Mouse (Mus musculus) CD4-positive, CD25-positive, alpha-beta regulatory T cell, adult 4 months (primary cell): ENCODE data around the gene Pdcd6ip. TPM values are rescaled to one million over a fixed set of nuclear protein-coding genes. Genes with fewer than 3 reads are reported as not detected.
"Not testable (repeated sequence)": the region's sequence is repeated elsewhere in the genome, so short reads cannot be mapped to it uniquely, and the experiment has no call there.

Experiments used
- ATAC-seq: one replicate; pipeline ENCODE4 v1.8.0; 2017
- polyA plus RNA-seq, 2 experiments: library from polyadenylated mRNA; unstranded; fragments of 100-300 nt; shearing (Covaris generic); gene quantifications; one replicate each; pipeline ENCODE4 v1.2.1; 2017

Gene Pdcd6ip
- polyA plus RNA-seq = 10 to 100 TPM; 36.9 to 40.3 TPM

DNA sequence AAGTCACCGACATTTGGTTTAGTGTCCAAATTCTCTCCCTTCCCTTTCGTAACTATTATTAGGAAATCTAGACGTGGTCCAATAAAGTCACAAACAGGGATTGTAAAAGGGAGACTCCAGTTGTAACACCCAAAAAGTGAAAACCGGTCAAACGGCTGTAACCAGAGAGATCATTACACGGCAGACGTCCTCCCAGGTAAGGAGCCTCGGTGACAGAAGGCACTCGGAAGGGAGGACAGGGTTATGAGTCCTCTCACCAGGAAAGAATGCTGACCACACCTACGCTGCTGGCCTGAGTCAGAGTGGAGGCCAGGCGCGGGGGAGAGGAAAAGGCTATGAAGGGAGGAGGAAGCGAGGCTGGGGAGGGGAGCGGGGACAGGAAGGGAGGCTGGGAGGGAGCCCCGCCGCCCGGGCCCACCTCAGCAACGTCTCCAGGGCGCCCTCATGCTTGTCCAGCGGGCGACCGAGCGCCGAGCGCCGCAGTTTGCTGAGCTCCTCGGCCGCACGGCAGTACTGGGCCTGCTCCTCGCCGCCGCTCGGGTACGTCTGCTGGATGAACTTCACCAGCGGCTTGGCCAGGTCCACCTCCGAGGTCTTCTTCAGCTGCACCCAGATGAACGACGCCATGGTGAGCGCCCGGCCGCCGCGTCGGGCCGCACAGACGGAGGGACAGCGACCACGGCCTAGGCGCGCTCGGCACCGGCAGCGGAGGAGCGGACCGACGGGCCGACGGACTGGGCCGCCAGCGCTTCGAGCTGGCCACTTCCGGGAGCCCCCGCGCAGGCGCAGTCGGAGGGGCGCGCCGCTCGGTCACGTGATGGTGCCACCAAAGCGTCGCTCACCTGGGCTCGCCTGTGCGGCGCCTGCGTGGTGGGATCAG is at the start of gene Pdcd6ip:
Gene Pdcd6ip, minus strand, starts transcription at position 779 of the 880 bp plus-strand sequence.
- peak; percentile 79 for ATAC-seq

DNA sequence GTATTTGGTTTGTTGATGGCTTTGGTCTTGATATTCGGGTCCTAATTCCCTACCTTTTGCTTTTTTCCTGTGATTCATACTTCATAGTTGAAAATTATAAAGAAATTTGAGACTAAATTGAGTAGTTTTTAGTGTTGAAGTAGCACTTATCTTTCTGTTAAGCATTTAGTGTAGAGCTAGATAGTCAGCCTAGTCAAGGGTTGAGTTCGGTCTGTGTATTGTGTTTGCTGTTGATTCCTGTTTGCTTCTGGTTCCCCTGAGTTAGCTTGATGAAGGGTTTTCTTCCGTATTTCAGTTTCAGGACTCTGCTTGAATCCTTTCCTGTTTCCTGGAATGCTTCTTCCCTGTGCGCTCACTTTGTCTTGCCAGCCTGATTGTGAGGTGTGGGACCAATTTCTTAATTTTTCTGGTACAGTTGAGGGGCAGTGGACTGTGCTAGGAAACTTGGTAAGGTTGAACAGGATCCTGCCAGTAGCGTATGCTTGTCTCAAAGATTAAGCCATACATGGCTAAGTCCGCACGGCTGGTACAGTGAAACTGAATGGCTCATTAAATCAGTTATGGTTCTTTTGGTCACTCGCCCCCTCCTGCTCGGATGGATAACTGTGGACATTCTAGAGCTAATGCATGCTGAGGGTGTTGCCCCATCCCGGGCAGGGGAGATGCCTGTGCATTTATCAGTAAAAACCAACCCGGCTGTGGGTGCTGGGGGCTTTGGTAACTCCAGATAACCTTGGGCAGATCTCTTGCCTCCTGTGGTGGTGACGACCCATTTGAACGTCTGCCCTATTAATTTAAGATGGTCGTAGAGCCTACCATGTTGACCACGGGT is 48.0 kb upstream of the Pdcd6ip start:
- no peak for ATAC-seq

DNA sequence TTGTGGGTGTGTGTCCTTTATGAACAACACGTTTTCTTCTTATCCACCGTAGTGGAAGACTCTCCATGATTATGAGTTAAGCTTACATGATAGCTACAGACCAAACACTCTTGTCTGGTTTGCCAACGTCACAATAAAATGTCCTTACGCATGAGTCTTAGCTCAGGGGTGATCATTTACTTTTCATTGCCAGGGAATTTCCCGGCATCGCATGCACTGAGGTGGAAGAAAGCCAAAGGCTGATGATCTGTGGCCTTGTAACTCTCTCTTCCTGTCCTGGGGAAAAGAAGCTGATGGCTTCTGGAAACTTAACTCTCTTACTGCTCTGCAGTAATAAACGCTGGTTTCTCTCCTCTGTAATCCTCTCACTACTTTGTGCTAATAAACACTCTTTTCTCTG is 41.3 kb upstream of the Pdcd6ip start:
- ATAC-seq = no peak

DNA sequence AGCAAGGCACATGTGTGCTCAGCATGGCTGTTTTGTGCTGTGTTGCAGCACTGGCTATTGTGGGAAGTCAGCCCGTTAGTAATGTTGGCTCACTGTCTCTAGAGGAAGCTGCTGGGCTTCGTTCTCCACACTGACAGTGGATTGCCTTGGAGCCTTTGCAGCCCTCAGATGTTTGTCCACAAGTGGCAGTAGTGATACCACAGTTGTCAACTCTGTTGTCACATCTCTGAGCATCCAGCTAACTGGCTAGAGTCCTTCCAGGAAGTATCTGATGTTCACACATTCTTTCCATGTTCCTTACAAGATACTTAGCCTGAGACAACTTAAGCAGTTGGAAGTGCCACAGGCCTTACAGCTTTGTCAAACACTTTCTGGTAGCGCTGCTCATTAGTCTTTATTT is 35.2 kb upstream of the Pdcd6ip start:
- no peak for ATAC-seq

DNA sequence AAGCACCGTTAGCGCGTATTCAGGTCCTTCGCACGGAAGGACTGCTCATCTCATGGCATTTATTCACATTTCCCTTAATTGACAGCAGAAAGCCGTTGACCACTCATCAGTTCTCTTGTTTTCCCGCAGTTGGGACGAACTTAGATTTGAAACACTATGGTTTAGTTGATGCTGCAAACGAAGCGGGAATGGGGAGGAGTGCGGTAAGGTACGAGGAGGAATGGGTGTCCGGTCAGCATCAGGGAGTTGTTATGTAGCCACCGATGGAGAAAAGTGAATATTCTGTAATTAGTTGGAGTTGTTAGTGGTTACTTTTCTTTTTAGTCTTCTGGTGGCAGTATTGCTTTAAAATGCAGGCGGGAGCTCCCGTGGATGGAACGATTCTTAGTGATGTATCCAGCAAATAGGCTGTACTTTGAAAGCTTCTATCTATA is 34.3 kb upstream of the Pdcd6ip start:
- ATAC-seq = no peak

DNA sequence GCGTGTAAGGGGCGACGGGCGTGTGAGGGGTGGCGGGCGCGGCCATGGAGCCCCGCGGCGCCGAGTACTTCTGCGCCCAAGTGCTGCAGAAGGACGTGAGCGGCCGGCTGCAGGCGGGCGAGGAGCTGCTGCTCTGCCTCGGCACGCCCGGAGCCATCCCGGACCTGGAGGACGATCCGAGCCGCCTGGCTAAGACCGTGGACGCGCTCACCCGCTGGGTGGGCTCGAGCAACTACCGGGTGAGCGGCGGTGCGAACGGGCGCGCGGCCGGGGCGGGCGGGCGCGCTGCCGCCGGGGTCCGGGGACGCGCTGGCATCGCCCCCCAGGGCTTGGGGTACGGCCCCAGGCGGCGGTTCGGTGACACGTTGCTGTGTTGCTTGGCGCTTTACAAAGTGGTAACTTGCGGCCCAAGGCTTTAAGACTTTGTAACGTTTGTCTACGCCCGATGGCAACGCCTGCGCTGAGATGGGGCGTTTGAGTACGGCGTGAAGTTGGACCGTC is 33.6 kb upstream of the Pdcd6ip start:
- ATAC-seq = peak; percentile 40

DNA sequence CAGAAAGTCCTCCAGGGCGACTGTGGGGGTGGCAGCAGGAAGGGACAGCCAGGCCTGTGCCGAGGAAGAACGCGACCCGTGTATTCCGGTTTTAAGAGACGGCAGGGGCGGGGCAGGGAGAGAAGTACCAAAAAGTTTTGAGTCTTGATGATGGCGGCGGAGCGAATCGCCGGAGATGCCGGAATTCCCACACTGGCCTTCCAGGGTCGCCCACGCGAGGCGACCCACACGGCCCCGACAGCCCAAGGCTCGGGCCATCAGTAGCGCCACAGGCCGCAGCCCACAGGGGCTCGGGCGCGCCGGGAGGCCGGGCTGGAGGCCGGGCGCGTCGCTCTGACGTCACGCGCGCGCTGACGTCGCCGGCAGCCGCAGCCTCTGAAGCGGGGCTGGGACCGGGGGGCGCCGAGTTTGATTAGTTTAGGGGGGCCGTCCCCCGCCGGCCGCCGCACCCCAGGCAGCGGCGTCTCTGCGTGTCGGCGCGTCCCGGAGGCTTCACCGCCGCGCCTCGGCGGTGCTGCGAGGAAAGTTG is 33.1 kb upstream of the Pdcd6ip start, which contains the start of gene Clasp2:
Gene Clasp2, plus strand, starts transcription at position 366 of the 529 bp plus-strand sequence.
- peak; percentile 80 for ATAC-seq

DNA sequence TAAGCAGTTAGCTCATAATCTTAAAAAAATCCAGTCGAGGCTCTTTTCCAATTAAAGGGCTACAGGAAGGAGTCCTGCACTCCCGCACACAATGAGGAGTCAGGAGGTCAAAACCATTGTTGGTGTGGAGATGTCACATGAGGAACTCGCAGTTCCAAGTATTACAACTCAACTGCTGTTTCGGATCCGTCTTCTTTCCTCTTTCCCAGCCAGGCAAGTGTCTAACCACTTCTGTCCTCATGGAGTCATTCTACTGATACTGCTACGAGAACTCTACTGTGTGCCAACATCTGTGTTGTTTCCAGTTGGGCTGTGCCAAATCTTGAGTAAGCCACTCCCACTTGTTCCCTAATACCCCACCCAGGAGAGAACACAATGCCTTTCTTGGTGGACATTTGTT is 30.9 kb upstream of the Pdcd6ip start:
- no peak for ATAC-seq

DNA sequence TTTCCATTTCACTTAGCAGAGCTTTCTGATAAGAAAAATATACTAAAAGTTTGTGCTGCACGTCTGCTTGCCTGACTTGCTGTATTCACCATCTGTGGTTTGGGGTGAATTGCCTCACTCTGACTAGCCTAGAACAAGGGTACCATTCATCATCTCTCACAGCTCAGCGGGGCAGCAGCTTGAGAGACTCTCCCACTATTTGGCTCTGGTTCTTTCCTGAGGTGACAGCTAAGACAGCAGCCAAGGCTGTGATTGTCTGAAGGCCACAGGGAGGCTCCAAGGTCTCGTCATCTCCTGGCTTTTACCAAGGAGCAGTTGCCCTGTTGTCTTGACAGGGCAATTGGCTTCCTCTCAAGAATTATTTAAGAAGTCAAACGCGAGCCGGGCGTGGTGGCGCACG is 30.0 kb upstream of the Pdcd6ip start:
- no peak for ATAC-seq

DNA sequence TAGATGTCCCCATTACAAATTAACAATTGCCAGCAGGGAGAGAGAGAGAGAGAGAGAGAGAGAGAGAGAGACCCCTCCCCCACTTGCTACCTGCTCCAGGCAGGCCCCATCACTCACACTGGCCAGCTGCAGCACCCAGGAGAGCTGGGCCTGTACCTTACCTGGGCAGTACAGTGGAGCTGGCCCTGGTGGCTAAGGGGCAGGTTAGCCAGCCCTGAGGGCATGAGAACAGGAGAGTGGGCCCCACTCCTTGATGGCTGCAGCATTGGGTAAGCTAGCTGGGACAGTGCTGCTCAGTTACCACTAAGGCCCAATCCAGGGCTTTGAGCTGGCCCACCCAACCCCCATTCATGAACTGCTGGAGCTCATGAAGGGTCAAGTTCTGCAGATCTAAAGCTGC is 27.9 kb upstream of the Pdcd6ip start:
- ATAC-seq = no peak

DNA sequence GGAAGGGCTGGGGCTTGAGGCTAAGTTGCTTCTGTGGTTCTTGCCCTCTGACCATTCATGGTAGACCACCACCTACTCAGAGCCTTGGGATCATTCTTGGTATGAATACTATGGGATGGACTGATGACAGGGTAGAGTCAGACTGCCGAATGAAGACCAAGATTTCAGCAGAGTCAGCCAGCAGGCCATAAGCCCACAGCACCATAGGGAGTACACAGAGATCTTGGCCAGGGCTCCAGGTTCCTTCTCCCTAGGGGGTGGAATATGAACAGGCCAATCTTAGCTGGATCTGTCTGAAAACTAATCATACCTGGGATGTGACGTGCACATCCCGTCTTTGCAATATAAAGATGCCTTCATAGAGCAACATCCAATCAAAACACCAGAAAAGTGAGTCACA is 23.5 kb upstream of the Pdcd6ip start:
- no peak for ATAC-seq

DNA sequence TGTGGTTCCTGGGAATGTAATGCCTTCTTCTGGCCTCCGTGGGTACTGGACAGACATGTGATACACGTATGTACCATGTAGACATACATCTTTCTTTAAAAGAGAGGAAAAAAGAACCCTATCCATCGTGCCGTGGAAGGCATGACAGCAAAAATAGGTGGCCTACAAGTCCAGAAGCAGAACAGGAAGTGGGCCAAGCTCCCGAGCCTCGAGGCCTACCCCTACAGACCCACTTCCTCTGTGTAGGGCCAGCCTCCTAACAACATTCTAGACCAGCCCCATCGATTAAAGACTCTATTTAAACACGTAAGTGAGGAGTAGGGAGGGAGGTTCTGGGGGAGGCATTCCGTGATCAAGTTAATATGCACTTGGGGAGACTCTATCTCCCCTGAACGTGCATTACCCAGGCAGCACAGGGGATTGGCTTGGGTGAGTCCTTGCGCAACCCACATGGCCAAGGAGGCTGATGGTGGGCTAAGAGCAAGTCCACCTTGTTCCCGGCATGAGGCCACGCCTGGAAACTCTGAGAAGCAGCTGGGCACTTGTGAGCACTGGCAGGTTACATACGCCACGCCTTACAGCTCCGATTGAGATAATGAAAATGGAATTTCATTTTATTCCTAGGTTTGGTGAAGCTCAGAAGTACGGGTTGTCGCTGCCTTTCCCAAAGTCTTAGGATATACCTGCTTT is 19.1 kb upstream of the Pdcd6ip start:
- ATAC-seq = no peak

DNA sequence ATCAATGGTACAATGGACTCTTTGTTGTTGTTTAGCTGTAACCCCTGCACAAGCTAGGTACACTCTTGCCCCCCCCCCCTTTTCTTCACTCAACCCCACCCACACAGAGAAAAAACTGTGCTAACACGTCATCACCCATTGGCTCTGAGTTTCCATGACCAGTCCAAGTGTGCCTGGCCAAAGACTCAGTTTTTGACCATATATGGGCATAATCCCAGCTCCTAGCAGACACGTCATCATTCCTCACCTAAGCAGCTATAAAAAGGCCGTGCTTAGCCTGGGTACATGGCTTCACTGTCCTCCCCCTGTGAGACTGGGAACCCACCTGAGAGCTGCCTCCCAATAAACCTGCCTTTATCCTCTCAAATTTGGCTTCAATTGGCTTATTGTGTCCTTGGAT is 18.1 kb upstream of the Pdcd6ip start:
- ATAC-seq = no peak

DNA sequence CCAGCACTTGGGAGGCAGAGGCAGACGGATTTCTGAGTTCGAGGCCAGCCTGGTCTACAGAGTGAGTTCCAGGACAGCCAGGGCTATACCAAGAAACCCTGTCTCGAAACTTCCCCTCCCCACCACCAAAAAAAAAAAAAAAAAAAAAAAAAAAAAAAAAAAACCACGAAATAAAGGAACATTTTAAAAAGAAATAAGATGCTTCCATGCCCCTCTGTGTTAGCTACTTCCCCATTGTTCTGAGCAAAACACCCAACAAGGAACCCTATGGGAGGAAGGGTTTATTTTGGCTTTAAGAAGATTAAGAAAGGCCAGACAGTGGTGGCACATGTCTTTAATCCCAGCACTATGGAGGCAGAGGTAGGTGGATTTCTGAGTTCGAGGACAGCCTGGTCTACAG is 17.6 kb upstream of the Pdcd6ip start:
- ATAC-seq = not testable (repeated sequence)

DNA sequence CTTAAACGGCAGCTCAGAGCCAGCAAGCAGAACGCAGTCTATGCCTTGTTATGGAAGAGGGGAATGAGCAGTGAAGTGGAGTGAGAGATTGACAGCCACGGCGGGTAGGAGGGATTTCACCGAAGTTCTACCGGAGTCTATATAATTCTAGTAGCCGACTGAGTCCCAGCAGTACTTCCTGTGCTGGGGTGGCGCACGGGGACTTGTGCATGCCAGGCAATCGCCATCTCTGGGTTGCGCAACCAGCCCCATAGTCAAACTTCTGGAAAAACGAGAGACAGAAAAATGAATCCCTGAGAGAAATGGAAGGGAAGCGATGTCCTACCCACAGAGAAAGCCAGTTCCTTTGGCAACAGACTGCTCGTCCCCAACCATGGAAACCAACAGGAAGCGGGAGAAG is 16.6 kb upstream of the Pdcd6ip start:
- no peak for ATAC-seq

DNA sequence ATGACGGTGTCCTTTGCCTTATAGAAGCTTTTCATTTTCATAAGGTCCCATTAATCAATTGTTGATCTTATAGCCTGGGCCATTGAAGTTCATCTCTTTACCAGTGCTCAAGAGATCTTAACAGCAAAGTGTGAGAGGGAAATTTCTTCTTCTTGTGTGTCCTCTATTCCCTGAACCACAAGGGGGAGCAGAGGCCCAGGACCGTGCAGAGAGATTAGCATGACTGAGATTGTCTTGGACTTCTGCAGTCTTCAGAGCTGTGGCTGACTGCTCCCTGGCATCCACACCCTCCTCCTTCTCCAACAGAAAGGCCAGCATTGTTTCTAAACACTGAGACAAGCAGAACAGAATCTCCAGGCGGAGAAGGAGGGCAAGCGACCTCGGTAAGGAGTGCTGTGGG is 11.0 kb upstream of the Pdcd6ip start:
- no peak for ATAC-seq

DNA sequence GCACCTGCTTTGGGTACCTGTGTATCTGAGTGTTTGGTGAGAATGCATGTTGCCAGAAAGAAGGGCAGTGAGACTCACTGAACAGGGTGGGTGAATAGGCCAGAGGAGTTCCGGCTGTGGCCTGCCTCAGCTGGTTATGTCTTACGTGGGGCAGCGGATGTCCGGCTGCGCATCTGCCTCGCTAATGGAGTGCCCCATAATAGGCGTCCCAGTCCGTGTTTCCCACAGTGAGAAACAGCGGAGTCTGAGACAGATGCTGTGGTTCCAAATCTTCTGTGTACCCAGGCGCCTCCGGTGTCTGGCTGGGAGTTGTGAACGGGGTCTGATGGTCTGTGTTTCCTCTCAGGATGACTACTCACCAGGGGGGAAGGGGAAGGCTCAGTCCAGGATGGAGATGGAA is 2.8 kb upstream of the Pdcd6ip start:
- no peak for ATAC-seq

DNA sequence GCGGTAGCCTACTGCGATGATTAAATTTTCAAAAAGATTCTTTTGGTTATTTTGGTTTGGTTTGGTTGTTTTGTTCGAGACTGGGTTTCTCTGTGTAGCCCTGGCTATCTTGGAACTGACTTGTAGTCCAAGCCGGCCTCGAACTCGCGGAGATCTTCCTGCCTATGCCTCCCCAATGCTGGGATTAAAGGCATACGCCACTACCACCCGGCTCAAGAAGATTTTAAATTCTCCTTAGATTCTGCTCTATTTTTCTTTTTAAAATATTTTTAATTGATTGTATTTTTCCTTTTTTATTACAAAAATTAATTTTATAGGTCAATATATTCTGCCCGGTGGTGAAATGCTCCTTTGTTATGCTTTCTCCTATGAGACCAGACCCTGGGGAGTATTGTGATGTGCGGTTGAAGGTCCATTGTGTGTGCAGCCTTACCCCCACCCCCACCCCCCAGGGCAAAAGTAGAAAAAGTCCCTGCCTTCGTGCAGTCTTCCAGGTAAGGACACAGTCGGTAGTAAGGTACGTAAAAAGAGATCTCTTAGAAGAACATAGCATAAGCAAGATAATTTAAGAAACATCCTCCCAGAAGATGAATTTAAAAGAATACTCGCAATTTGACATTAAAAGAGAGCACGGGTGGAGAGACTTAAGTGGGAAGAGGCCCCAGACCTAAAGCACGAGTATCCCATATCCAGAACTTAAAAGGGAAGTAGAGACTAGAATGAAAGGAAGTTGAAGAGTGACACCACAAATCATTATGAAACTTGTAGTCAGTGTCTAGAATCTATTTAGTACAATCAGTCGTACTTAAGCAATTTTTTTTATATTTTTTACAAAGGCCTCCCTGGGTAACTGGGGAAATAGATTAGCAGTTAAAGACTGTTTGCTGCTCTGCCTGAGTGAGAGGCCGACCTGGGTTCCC is 562 bp upstream of the Pdcd6ip start:
- ATAC-seq = no peak

DNA sequence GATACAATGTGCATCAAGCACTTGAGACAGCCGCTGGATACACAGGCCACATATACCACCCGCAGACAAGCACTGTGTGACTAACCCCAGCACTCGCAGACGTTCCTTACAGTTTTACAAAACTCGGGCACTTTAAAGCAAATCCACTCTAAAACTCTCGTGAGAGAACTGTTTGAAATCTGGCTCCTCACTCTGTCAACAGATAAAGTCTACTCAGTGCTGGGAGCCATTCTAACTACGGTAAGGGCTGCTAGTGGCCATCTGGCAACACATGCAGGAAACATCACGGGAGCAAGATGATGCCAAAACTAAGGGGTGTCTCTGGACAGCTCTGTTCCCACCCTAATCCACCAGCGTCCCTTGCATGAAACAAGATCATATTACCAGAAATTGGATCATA is 1.2 kb downstream of the Pdcd6ip start:
- no peak for ATAC-seq

DNA sequence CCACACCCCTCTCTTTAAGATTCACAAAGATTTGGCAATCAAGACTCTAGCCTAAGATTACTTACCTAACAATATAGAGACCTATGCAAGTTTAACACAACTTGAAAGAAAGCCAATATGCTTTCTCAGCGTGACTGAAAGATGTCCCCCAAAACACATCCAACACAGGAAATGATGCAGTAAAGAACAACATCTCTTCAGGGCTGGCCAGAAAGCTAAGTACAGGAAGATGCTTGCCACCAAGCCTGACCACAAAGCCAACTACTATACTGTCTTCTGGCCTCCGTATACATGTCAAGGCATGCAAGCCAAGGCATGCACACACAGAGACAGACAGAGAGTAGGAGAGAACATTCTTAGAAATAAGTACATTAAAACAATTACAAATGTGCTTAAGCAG is 2.0 kb downstream of the Pdcd6ip start:
- peak; percentile 33 for ATAC-seq

DNA sequence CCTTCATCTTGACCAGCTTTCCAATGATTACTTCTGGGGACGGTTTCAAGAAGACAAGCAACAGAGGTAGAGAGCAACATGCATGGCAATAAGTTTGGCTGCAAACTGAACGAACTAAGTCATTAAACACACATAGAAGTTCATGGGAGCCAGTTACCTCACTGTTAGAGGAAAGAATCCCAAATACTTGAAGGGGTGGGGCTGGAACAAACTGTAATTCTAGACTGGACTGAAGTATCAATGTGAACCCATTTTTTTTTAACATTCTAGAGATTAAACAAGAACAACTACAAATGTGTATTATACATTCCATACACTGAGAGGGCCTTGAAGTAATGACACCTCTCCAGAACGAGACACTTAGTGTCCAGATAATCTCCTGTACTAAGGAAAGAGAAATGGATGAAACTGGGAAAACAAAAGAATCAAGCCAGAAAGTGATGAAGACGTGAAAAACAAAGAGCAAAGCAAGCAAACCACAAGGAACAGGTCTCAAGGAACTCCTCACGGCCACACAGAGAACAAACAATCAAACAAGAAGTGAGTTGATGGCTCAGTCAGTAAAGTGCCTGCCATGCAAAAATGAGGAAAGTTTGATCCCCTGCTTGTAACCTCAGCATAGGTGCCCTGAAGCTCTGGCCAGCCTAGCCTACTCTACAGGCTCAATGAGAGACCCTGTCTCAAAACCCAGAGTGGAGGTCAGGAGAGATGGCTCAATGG is 6.5 kb downstream of the Pdcd6ip start:
- no peak for ATAC-seq
